Mouse (Mus musculus): Measurements from ENCODE around the gene Ces3b. TPM values are rescaled to one million over a fixed set of nuclear protein-coding genes. Genes with fewer than 3 reads are reported as not detected.

Ces3b gene
- total and polyA plus RNA-seq, 3 experiments: not detected

DNA sequence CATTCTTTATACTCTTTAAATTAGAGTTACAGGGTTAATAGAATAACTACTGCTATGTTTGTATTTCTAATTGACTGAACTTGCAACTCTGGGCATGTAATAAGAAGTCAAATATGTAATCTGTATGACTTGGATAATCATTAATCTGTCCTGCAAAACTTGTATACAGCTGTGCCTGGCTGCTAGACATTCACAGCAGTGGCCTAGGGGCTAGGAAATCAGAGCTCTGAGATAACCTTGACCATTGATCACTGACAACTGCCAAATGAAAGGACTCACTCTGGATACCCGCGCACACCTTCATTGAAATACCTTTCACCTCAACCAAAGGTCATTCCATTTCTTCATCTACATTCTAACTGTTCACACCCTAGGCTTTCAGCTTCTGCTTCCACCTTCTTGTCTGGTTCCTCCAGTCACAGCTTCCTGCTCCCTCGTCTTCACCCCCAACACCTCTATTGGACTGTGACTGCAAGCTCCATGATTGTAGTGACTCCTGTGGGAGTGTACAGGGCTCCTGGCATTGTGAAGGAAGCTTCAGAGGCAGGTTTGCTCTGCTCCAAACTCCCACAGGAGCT is 37.6 kb upstream of the Ces3b start:
- TF ChIP-seq NELFE (IDR thresholded peaks at IDR 0.05; ENCODE audit: low read depth, low read length) (no peak), MXI1 (IDR thresholded peaks at IDR 0.05; ENCODE audit: low read depth, low read length) (no peak), HCFC1 (IDR thresholded peaks at IDR 0.05; ENCODE audit: low read depth, low read length) (no peak), SIN3A (IDR thresholded peaks at IDR 0.05; ENCODE audit: low read length) (no peak), USF1 (IDR thresholded peaks at IDR 0.05; ENCODE audit: low read depth, low read length) (no peak), RCOR1 (conservative IDR thresholded peaks at IDR 0.05; ENCODE audit: low read depth, low read length) (no peak), CTCF (conservative IDR thresholded peaks at IDR 0.05 in 1 of 2, IDR thresholded peaks at IDR 0.05 in 1 of 2; ENCODE audit: low read depth in 2 of 2, low read length in 2 of 2) (no peak), JUN (IDR thresholded peaks at IDR 0.05; ENCODE audit: insufficient read depth, low read depth, low read length) (no peak), GABPA (IDR thresholded peaks at IDR 0.05; ENCODE audit: insufficient replicate concordance, low read depth, low read length) (no peak), EP300 (IDR thresholded peaks at IDR 0.05; ENCODE audit: low read length) (no peak), JUND (conservative IDR thresholded peaks at IDR 0.05; ENCODE audit: low read depth, low read length) (no peak), ZKSCAN1 (IDR thresholded peaks at IDR 0.05; ENCODE audit: borderline replicate concordance, low read depth, low read length) (no peak)
- dilution Hi-C loops (cut with MboI; ENCODE audit: extremely low pct_ligation_motif_present, extremely low pct_unique_long_range_greater_than_20kb, low sequenced_read_pairs) (no loop called here), in situ Hi-C loops (cut with MboI; ENCODE audit: low pct_ligation_motif_present, low pct_unique_long_range_greater_than_20kb, low sequenced_read_pairs) (loop anchor here (25.0 kb wide), 1 partner anchor 284 kb away; no protein-coding TSS in a partner anchor)
- no peaks in the 10 kb centered on the region for H3K9me3 ChIP-seq (replicated peaks; ENCODE audit: low read length)
- no peak overlapping the region for H3K4me3 ChIP-seq (replicated peaks in 1 of 3; ENCODE audit: low read depth in 2 of 3, low read length in 2 of 3, poor library complexity in 1 of 3)
- no peaks in the 10 kb centered on the region for H3K79me2 ChIP-seq (replicated peaks; ENCODE audit: control insufficient read depth, extremely low read depth, insufficient read depth, poor library complexity, severe bottlenecking)
- H3K27me3 ChIP-seq (replicated peaks): peaks cover 10% of the 10 kb centered on the region
- no peaks in the 10 kb centered on the region for H3K4me1 ChIP-seq (ENCODE audit: control insufficient read depth in 1 of 2, insufficient read depth in 2 of 2)
- no peak for DNase-seq (ENCODE audit: extremely low read depth)
- no peak overlapping the region for H3K27ac ChIP-seq (ENCODE audit: insufficient read depth, low read depth)
- H3K9ac ChIP-seq (ENCODE audit: insufficient read depth, low read depth): no peak overlapping the region
- no peak overlapping the region for H3K4me2 ChIP-seq (ENCODE audit: insufficient read depth, low read depth, poor library complexity, severe bottlenecking)
- no peaks in the 10 kb centered on the region for H3K36me3 ChIP-seq (replicated peaks in 1 of 2; ENCODE audit: control insufficient read depth in 1 of 2, insufficient read depth in 1 of 2, low read length in 1 of 2)

DNA sequence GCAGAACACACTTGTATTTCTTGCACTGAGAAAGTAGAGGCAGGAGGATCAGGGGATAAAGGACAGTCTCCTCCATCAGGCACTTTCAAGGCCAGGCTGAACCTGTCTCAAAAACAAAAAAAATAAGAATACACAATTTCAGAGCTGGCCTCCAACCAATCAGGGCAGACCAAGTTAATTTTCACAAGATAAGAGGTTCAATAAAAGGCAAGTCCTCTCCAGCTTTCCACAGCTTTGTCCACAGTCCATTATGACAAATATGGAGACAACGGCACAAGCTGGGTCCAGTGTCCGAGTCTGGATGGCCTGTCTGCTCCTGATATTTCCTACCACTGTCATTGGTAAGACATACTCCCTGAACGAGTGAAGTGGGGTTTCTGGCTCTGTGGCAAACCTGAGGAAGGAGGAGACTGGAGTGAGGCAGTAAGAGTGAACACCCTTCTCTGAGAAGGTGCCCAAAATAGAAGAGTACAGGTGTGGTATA is 35.1 kb upstream of the Ces3b start, which contains the start of gene Ces3a:
Ces3a (plus strand) TSS at position 231 of the 484 bp plus-strand sequence.
- in situ Hi-C loops (cut with MboI; ENCODE audit: low pct_ligation_motif_present, low pct_unique_long_range_greater_than_20kb, low sequenced_read_pairs): loop anchor here (25.0 kb wide), 1 partner anchor 286 kb away; no protein-coding TSS in a partner anchor

More for the DNA sequence above, 35.1 kb upstream of the Ces3b start, which contains the start of gene Ces3a:
- Histone ChIP-seq H3K27ac (ENCODE audit: insufficient read depth, low read depth) (no peak within 1 kb of the TSS), H3K9me3 (replicated peaks; ENCODE audit: low read length) (no peaks in the 10 kb centered on the region), H3K27me3 (replicated peaks) (peaks cover 21% of the 10 kb centered on the region), H3K9ac (ENCODE audit: insufficient read depth, low read depth) (no peak within 1 kb of the TSS), H3K4me3 (replicated peaks in 1 of 3; ENCODE audit: low read depth in 2 of 3, low read length in 2 of 3, poor library complexity in 1 of 3) (no peak within 1 kb of the TSS), H3K79me2 (replicated peaks; ENCODE audit: control insufficient read depth, extremely low read depth, insufficient read depth, poor library complexity, severe bottlenecking) (no peaks in the 10 kb centered on the region), H3K4me2 (ENCODE audit: insufficient read depth, low read depth, poor library complexity, severe bottlenecking) (no peak within 1 kb of the TSS), H3K36me3 (replicated peaks in 1 of 2; ENCODE audit: control insufficient read depth in 1 of 2, insufficient read depth in 1 of 2, low read length in 1 of 2) (no peaks in the 10 kb centered on the region), H3K4me1 (ENCODE audit: control insufficient read depth in 1 of 2, insufficient read depth in 2 of 2) (no peaks in the 10 kb centered on the region)
- TF ChIP-seq ZNF384 (IDR thresholded peaks at IDR 0.05; ENCODE audit: low read depth, low read length) (no peak), RAD21 (IDR thresholded peaks at IDR 0.05; ENCODE audit: low read depth, low read length) (no peak), HCFC1 (IDR thresholded peaks at IDR 0.05; ENCODE audit: low read depth, low read length) (no peak), MEF2A (IDR thresholded peaks at IDR 0.05; ENCODE audit: borderline replicate concordance, low read depth, low read length) (no peak), CHD1 (IDR thresholded peaks at IDR 0.05; ENCODE audit: low read depth, low read length) (no peak), USF2 (conservative IDR thresholded peaks at IDR 0.05; ENCODE audit: low read depth, low read length) (no peak), EP300 (IDR thresholded peaks at IDR 0.05; ENCODE audit: low read length) (no peak), IRF4 (IDR thresholded peaks at IDR 0.05; ENCODE audit: low read depth, low read length) (no peak), MAFK (IDR thresholded peaks at IDR 0.05; ENCODE audit: insufficient replicate concordance, low read length) (no peak), BHLHE40 (IDR thresholded peaks at IDR 0.05; ENCODE audit: low read depth, low read length) (no peak), MAZ (IDR thresholded peaks at IDR 0.05; ENCODE audit: low read depth, low read length) (no peak), POLR2AphosphoS2 (IDR thresholded peaks at IDR 0.05; ENCODE audit: low read depth, low read length) (no peak), JUND (conservative IDR thresholded peaks at IDR 0.05; ENCODE audit: low read depth, low read length) (no peak), MXI1 (IDR thresholded peaks at IDR 0.05; ENCODE audit: low read depth, low read length) (no peak), TBP (conservative IDR thresholded peaks at IDR 0.05; ENCODE audit: low read depth, low read length) (no peak)
- DNase-seq (ENCODE audit: extremely low read depth): no peak
- dilution Hi-C loops (cut with MboI; ENCODE audit: extremely low pct_ligation_motif_present, extremely low pct_unique_long_range_greater_than_20kb, low sequenced_read_pairs): no loop called here

All from CH12.LX (cell line).